ENCODE assay signal across 8 mouse cellular contexts in genomic region chr15:8108360-8108965, GRCm38 (mm10). TPM values are rescaled to one million over a fixed set of nuclear protein-coding genes. Genes with fewer than 3 reads are reported as not detected.
A peak's percentile ranks its signal among the peaks of the same experiment; 100 is the strongest.
DNase-seq lines count a peak whose midpoint lies in the region; ATAC-seq lines count a peak whose summit lies in the region.

No protein-coding gene starts in this region.

- WGBS in kidney, embryonic 15.5 days: 62% methylated on average over 19 of the region's 19 CpGs
- 57% methylated on average over 19 of the region's 19 CpGs for WGBS in hindbrain, embryonic 13.5 days
- WGBS in midbrain, embryonic 14.5 days: 59% methylated on average over 19 of the region's 19 CpGs

- peak overlapping the region; percentile 74 for H3K27ac ChIP-seq in kidney, embryonic 15.5 days
- H3K27ac ChIP-seq in brown adipose tissue, adult 24 weeks (replicated peaks; ENCODE audit: low read depth, low read length): peak overlapping the region; percentile 26; the same call in 1 of the 2 replicates
- H3K27ac ChIP-seq in hindbrain, embryonic 13.5 days: peak overlapping the region; percentile 85
- H3K27ac ChIP-seq in midbrain, embryonic 14.5 days (replicated peaks; ENCODE audit: low read depth, low read length): peak overlapping the region; percentile 81

- peaks cover 21% of the 10 kb centered on the region for H3K36me3 ChIP-seq in kidney, embryonic 15.5 days
- H3K36me3 ChIP-seq in hindbrain, embryonic 13.5 days: peaks cover 17% of the 10 kb centered on the region
- H3K36me3 ChIP-seq in midbrain, embryonic 14.5 days (ENCODE audit: control insufficient read depth, insufficient read depth, low read length): peaks cover 19% of the 10 kb centered on the region

- no peak for DNase-seq in kidney, adult 8-10 months
- no peak for DNase-seq in midbrain, embryonic 14.5 days
- DNase-seq in urinary bladder, postnatal 25 days (ENCODE audit: low spot score): no peak
- DNase-seq in natural killer cell, adult 2 months (ENCODE audit: low spot score in 2 of 2): no peak
- DNase-seq in urinary bladder, postnatal 4 days (ENCODE audit: low spot score in 2 of 2): no peak

- H3K4me3 ChIP-seq in kidney, embryonic 15.5 days (replicated peaks): peak overlapping the region; percentile 79
- peak overlapping the region; percentile 93 for H3K4me3 ChIP-seq in brown adipose tissue, adult 24 weeks (ENCODE audit: insufficient read depth, low read depth, low read length)
- peak overlapping the region; percentile 84 for H3K4me3 ChIP-seq in hindbrain, embryonic 13.5 days
- H3K4me3 ChIP-seq in midbrain, embryonic 14.5 days (replicated peaks; ENCODE audit: low read depth, low read length): peak overlapping the region; percentile 89

- H3K9me3 ChIP-seq in kidney, embryonic 15.5 days (replicated peaks): no peaks in the 10 kb centered on the region
- H3K9me3 ChIP-seq in hindbrain, embryonic 13.5 days: no peaks in the 10 kb centered on the region
- H3K9me3 ChIP-seq in midbrain, embryonic 14.5 days (ENCODE audit: control insufficient read depth, low read length): no peaks in the 10 kb centered on the region

- peaks cover 12% of the 10 kb centered on the region for H3K4me1 ChIP-seq in kidney, embryonic 15.5 days
- peaks cover 3% of the 10 kb centered on the region; the same call in 1 of the 2 replicates for H3K4me1 ChIP-seq in brown adipose tissue, adult 24 weeks (ENCODE audit: control insufficient read depth, insufficient read depth, insufficient read length, low read length)
- H3K4me1 ChIP-seq in hindbrain, embryonic 13.5 days (replicated peaks): peaks cover 26% of the 10 kb centered on the region
- H3K4me1 ChIP-seq in midbrain, embryonic 14.5 days (ENCODE audit: control insufficient read depth, insufficient read depth, low read length): peaks cover 21% of the 10 kb centered on the region

- peak overlapping the region; percentile 58; the same call in 1 of the 2 replicates for H3K9ac ChIP-seq in kidney, embryonic 15.5 days
- H3K9ac ChIP-seq in hindbrain, embryonic 13.5 days: peak overlapping the region; percentile 68
- peak overlapping the region; percentile 72; the same call in 1 of the 2 replicates for H3K9ac ChIP-seq in midbrain, embryonic 14.5 days (replicated peaks; ENCODE audit: low read length)

- H3K4me2 ChIP-seq in kidney, embryonic 15.5 days: peak overlapping the region; percentile 72
- H3K4me2 ChIP-seq in hindbrain, embryonic 13.5 days: peak overlapping the region; percentile 79
- peak overlapping the region; percentile 56 for H3K4me2 ChIP-seq in midbrain, embryonic 14.5 days (ENCODE audit: low read length)

- H3K27me3 ChIP-seq in kidney, embryonic 15.5 days: no peaks in the 10 kb centered on the region
- no peaks in the 10 kb centered on the region for H3K27me3 ChIP-seq in hindbrain, embryonic 13.5 days
- H3K27me3 ChIP-seq in midbrain, embryonic 14.5 days (ENCODE audit: control insufficient read depth, insufficient read depth, low read length): no peaks in the 10 kb centered on the region

- peak; percentile 23; the same call in 1 of the 2 replicates for ATAC-seq in kidney, embryonic 15.5 days (replicated peaks; ENCODE audit: low FRiP score)
- ATAC-seq in hindbrain, embryonic 13.5 days (ENCODE audit: low FRiP score): peak; percentile 78
- ATAC-seq in midbrain, embryonic 14.5 days (ENCODE audit: low FRiP score, low TSS enrichment): peak; percentile 32; the same call in 1 of the 2 replicates

RNA-seq across cellular contexts. Expression of gene Nup155, which starts 0.6 kb away (rescaled TPM):
- polyA plus RNA-seq in kidney, embryonic 15.5 days (2015; fragmentation: Nextera tagmentation; extraction: Ambion mirVana): 18.8 and 19.7 TPM in 2 replicates
- 4.8 and 4.9 TPM in 2 replicates for polyA plus RNA-seq in brown adipose tissue, adult 24 weeks (2012; ENCODE audit: insufficient read depth, insufficient read length, missing spikeins)
- 11.4 and 11.9 TPM in 2 replicates for polyA plus RNA-seq in hindbrain, embryonic 13.5 days (2015; fragmentation: Nextera tagmentation; extraction: Ambion mirVana)
- 12.4 and 14.5 TPM in 2 replicates for polyA plus RNA-seq in midbrain, embryonic 14.5 days (2014; fragmentation: Nextera tagmentation; extraction: Ambion mirVana)

RNA-seq across cellular contexts. Expression of gene Wdr70, which starts 9.5 kb away (rescaled TPM):
- polyA plus RNA-seq in kidney, embryonic 15.5 days (2015; fragmentation: Nextera tagmentation; extraction: Ambion mirVana): 58.7 and 59.4 TPM in 2 replicates
- polyA plus RNA-seq in brown adipose tissue, adult 24 weeks (2012; ENCODE audit: insufficient read depth, insufficient read length, missing spikeins): 33.6 and 34.4 TPM in 2 replicates
- polyA plus RNA-seq in hindbrain, embryonic 13.5 days (2015; fragmentation: Nextera tagmentation; extraction: Ambion mirVana): 68.4 and 72.2 TPM in 2 replicates
- 58.6 and 70.6 TPM in 2 replicates for polyA plus RNA-seq in midbrain, embryonic 14.5 days (2014; fragmentation: Nextera tagmentation; extraction: Ambion mirVana)

Comparison
In these comparisons a context has a peak if more than half of its experiments do, and no peak if none do; other contexts are left out.
1. ATAC-seq: peak in every context shown above with its lines; median percentile 78 in hindbrain, embryonic 13.5 days; 32 in midbrain, embryonic 14.5 days; 23 in kidney, embryonic 15.5 days.
2. H3K27ac ChIP-seq: peak in every context shown above with its lines; median percentile 85 in hindbrain, embryonic 13.5 days; 81 in midbrain, embryonic 14.5 days; 74 in kidney, embryonic 15.5 days; 26 in brown adipose tissue, adult 24 weeks.